Mouse (Mus musculus): ENCODE results near the gene Arl9. TPM values are rescaled to one million over a fixed set of nuclear protein-coding genes. Genes with fewer than 3 reads are reported as not detected.
"Not testable (repeated sequence)": the region's sequence is repeated elsewhere in the genome, so short reads cannot be mapped to it uniquely, and the experiment has no call there.

Gene Arl9
- not detected for total RNA-seq (2021)

- DNase-seq (ENCODE audit: low spot score), result no peak
- intact Hi-C loops (cut with DNase I), result no loop called here
These were observed at the start of gene Arl9 for GRCm38 (mm10) chr5:77004051-77004821. Gene Arl9 (plus strand): TSS chr5:77004055.

GRCm38 (mm10) chr5:76954271-76954900 is 49.5 kb upstream of the Arl9 start:
- intact Hi-C loops (cut with DNase I), result no loop called here
- no peak for DNase-seq (ENCODE audit: low spot score)

GRCm38 (mm10) chr5:76955474-76955873 is 48.4 kb upstream of the Arl9 start:
- intact Hi-C loops (cut with DNase I), result no loop called here
- DNase-seq (ENCODE audit: low spot score), result no peak

- DNase-seq (ENCODE audit: low spot score), result no peak
- intact Hi-C loops (cut with DNase I), result no loop called here
These were observed 45.9 kb upstream of the Arl9 start for GRCm38 (mm10) chr5:76957954-76958353.

DNA sequence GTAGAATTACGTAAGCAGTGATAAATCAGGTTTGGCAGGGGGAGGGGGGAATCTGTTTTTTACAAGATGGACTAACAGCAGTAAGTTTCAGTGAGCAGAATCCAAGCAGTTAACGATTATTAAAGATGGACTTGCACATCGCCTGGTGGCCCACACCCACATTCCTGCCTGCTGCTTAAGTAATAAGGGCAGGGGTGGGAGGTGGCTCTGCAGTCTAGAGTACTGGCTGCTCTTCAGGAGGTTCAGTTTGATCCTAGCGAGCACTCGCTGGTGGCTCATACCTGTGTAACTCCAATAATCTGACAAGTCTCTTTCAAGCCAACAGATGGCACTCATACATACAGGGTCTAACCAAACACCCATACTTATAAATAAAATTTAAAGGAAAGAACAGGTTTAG is 44.3 kb upstream of the Arl9 start:
- no peak for DNase-seq (ENCODE audit: low spot score)
- intact Hi-C loops (cut with DNase I), result no loop called here

- DNase-seq (ENCODE audit: low spot score), result no peak
- intact Hi-C loops (cut with DNase I), result no loop called here
These were observed 41.3 kb upstream of the Arl9 start for GRCm38 (mm10) chr5:76962545-76962944.

DNA sequence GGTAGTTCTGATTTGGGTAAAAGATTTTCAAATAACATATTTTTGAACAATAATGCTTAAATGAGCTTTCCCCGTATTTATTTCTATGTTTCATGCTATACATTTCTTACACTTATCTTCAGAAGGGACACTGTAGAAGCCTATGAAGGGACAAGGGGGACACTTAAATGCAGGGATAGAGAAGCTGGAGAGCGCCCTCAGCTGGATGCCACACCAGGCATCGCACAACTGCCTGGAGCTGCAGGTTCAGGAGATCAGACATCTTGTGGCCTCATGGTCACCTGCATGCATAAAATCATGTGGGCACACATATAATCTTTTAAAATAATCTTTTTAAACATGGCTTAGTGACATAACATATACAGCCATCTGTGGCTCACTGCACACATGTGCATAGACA is 39.2 kb upstream of the Arl9 start:
- DNase-seq (ENCODE audit: low spot score), result no peak

DNA sequence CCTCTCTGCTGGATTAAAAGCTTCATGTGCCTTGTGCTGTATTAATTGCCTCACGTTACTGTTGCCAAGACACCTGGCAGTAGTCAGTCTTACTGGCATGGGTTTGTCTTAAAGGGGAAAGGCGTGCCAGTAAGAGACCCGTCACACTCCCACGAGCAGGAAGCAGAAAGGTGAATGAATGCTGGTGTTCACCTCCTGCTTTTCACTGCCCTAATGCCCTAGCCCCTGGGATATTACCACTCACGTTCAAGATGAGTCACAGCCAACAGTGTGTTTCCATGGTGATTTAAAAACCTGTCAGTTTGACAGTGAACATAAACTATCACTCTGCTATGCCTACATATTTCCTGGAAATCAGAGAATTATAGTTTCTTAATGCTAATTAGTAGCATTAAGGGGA is 34.6 kb upstream of the Arl9 start:
- no peak for DNase-seq (ENCODE audit: low spot score)
- intact Hi-C loops (cut with DNase I), result no loop called here

More for the DNA sequence above, 39.2 kb upstream of the Arl9 start:
- intact Hi-C loops (cut with DNase I), result no loop called here

DNA sequence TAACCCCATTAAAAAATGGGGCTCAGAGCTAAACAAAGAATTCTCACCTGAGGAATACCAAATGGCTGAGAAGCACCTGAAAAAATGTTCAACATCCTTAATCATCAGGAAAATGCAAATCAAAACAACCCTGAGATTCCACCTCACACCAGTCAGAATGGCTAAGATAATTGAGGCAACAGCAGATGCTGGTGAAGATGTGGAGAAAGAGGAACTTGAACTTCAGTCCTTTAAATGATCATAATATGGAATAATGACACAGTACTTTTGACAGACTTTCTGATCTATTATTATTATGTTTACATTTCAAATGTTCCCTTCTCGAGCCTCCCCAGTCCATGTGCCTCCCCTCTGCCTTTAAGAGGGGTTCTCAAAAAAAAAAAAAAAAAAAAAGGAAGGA is 32.7 kb upstream of the Arl9 start:
- intact Hi-C loops (cut with DNase I), result loop anchor here (5.0 kb wide), 1 partner anchor 64 kb away; the partner anchor contains the start of gene Aasdh

GRCm38 (mm10) chr5:76973488-76973887 is 30.4 kb upstream of the Arl9 start:
- intact Hi-C loops (cut with DNase I), result loop anchor here (5.0 kb wide), 1 partner anchor 66 kb away; the partner anchor contains the start of gene Aasdh
- no peak for DNase-seq (ENCODE audit: low spot score)

More for the DNA sequence above, 32.7 kb upstream of the Arl9 start:
- not testable (repeated sequence) for DNase-seq (ENCODE audit: low spot score)

- DNase-seq (ENCODE audit: low spot score), result no peak
- intact Hi-C loops (cut with DNase I), result loop anchor here (2.0 to 5.0 kb wide), 2 partner anchors 23 to 67 kb away; partner anchors contain the start of genes Aasdh, Paics and Ppat
These were observed 29.7 kb upstream of the Arl9 start for GRCm38 (mm10) chr5:76974207-76974553.

- intact Hi-C loops (cut with DNase I), result loop anchor here (2.0 to 5.0 kb wide), 2 partner anchors 24 to 67 kb away; partner anchors contain the start of genes Aasdh, Paics and Ppat
- peak; percentile 62 for DNase-seq (ENCODE audit: low spot score)
These were observed 29.1 kb upstream of the Arl9 start, which contains the start of gene Srp72 for GRCm38 (mm10) chr5:76974554-76975285. Gene Srp72 (plus strand): TSS chr5:76974683.

GRCm38 (mm10) chr5:76975736-76976135 is 28.1 kb upstream of the Arl9 start:
- intact Hi-C loops (cut with DNase I), result loop anchor here (2.0 kb wide), 1 partner anchor 25 kb away; the partner anchor contains the start of genes Paics and Ppat
- no peak for DNase-seq (ENCODE audit: low spot score)

- DNase-seq (ENCODE audit: low spot score), result no peak
- intact Hi-C loops (cut with DNase I), result no loop called here
These were observed 19.8 kb upstream of the Arl9 start for GRCm38 (mm10) chr5:76984015-76984414.

- intact Hi-C loops (cut with DNase I), result no loop called here
- DNase-seq (ENCODE audit: low spot score), result no peak
These were observed 13.1 kb upstream of the Arl9 start for GRCm38 (mm10) chr5:76990789-76991188.

- DNase-seq (ENCODE audit: low spot score), result no peak
- intact Hi-C loops (cut with DNase I), result no loop called here
These were observed 10.6 kb upstream of the Arl9 start for GRCm38 (mm10) chr5:76993174-76993814.

GRCm38 (mm10) chr5:76998416-76998815 is 5.4 kb upstream of the Arl9 start:
- DNase-seq (ENCODE audit: low spot score), result no peak

GRCm38 (mm10) chr5:77001192-77001591 is 2.7 kb upstream of the Arl9 start:
- intact Hi-C loops (cut with DNase I), result no loop called here
- DNase-seq (ENCODE audit: low spot score), result no peak

More at GRCm38 (mm10) chr5:76998416-76998815, 5.4 kb upstream of the Arl9 start:
- intact Hi-C loops (cut with DNase I), result loop anchor here (2.0 to 5.0 kb wide), 2 partner anchors 169 to 218 kb away; no protein-coding TSS in a partner anchor

GRCm38 (mm10) chr5:77010352-77010751 is 6.5 kb downstream of the Arl9 start:
- intact Hi-C loops (cut with DNase I), result no loop called here
- no peak for DNase-seq (ENCODE audit: low spot score)

DNA sequence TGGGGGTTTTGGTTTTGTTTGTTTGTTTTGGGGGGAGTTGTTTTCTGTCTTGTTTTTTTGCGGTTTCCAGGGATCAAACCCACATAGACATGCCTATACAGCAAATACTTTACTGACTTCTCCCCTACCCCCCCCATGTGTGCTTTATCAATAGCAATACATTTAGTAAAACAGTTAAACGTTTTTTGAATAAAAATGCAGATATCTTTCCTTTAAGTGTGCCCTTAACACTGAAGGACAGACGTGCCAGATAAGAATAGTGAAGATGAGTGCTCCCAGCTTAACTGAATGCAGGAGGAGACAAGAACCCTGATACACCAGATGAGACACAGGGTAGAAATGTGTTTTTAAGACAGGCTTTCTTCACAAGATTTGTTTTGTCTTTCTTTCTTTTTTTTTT is 7.2 kb downstream of the Arl9 start:
- no peak for DNase-seq (ENCODE audit: low spot score)
- intact Hi-C loops (cut with DNase I), result no loop called here
